Mouse (Mus musculus) NIH3T3 (cell line): Measurements from ENCODE around the gene Vps13c.

ENCODE experiments used
- DNase-seq: peaks from one replicate; pipeline ENCODE4 v3.0.0-alpha.2; 2012; ENCODE audit warnings: low read depth

The Vps13c gene

DNA sequence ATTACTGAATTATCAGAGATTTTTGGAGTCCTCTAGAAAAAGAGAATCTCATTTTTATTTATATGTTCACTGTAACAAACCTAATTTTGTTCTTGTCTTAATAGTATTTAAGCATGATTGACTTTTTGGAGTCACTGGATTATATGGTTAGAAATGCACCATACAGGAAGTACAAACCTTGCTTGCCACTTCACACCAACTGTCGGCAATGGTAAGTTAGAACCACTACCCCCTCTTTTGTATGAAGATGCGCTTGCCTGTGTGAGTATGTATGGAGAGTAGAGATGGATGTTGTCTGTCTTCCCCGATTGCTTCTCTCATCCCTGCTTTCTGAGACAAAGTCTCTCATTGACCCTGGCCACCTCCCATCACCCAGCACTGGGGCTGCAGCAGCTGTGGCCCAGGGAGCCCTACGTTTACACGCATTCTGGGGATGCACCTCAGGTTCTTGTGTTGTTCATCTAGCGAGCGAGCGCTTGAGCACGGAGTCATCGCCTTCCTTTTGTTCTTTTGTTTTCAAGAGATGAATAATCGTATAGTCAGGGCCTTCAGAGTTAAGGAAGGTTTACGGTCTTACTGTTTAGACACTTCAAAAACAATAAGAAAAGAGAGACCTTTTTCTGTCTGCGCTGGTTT lies 43.3 kb downstream of the Vps13c start:
- no peak for DNase-seq

- no peak for DNase-seq
Observed at GRCm38 (mm10) chr9:67884095-67884494, 43.9 kb downstream of the Vps13c start.

GRCm38 (mm10) chr9:67886981-67887720 lies 47.0 kb downstream of the Vps13c start:
- peak; percentile 21 for DNase-seq

DNA sequence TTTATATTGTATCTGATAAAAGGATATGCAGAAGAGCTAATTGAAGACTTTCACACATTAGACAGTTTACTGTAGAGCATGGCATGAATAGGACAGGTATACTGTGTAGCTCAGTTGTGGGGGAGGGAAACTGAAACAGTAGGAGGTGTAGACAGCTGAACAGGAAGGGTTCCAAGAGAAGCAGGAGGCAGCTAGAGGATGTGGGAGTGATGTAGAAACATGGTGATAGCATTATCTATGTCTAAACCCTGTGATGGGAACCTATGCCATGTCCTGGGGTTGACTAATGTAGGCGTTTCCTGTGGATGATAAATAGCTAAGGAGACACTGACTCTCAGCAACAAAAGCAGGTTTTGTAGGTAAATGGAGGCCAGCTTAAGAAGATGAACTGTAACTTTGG lies 53.3 kb downstream of the Vps13c start:
- DNase-seq, result no peak

DNA sequence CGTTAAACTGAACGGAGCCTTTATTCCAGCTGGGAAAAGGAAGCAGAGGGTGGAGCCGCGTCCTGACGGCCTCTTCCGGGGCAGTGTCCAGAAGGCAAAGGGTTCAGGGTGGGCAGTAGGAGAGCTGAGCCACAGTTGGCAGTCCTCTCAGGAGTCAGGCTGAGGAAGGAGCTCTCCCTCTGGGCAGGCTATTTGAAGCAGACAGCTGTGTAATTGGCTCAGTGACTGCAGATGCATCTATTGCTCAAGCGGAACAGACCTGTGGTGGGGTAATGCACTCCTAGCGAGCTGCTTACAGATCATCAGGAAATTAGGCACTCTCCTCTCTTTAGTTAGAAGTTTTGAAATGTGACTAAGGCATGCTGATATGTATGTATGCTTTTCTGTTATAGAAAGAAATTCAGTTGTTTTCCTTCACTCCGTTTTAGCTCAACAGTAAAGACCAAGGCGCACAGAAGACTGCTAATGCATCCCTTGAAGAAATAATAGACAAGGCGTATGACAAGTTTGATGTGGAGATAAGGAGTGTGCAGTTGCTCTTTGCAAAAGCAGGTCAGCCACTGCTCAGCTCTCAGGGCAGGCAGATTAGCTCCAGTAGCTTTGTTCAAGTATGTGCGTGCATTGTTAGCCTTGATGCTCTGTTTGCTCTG lies 56.6 kb downstream of the Vps13c start:
- DNase-seq, result no peak

- no peak for DNase-seq
Observed at GRCm38 (mm10) chr9:67900398-67900797, 60.2 kb downstream of the Vps13c start.

- DNase-seq, result no peak
Observed at GRCm38 (mm10) chr9:67904355-67904754, 64.2 kb downstream of the Vps13c start.

DNA sequence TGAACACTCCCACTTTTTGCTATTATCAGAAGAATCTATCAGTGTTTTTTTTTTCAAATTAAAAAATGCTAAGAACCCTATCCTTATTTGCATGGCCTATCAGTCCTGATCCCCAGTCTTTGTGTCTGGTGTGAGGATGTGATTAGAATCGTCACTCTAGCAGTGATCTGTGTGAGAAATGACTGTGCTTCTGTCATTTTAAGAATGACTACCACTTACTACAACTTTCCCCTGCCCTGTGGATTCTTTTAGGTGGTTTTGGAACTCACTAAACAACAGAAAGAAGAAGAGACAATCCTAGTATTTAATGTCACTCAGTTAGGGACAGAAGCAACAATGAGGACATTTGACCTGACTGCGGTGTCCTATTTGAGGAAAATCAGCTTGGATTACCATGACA lies 65.3 kb downstream of the Vps13c start:
- no peak for DNase-seq

DNA sequence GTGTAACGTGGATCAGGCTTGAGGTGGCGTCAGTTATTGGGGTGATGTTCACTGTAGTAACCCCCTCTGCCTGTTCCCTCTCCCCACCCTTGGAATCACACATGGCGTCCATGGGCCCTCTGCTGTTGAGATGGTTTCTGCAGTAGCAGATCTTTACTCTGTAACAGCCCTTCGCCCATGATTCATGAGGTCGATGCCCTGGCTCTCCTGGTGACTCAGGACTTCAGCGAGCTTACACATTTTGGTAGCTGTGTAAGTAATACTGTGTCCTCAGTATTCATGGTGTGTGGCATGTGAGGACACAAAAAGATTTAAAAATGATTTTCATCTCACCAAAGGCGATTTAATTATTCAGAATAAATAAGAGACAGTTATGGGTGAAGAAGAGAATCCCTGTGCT lies 74.5 kb downstream of the Vps13c start:
- no peak for DNase-seq

DNA sequence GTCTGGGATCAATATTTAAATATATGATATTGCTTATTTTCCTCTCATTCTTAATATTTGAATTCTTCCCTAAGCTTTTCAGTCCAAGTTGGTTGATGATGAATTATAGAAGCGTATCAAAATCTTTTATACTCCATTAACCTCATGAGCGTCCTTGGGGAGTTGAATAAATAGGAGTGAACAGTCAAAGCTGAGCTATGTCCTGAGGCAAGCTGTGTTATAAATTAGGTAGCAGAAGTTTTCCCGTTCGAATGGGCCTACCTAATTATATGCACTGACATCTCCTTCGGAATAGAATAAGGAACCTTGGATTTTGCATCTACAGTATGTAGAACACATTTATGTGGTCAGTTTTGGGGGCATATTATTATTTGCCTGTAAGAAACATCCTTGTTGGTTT lies 82.2 kb downstream of the Vps13c start:
- DNase-seq, result no peak

GRCm38 (mm10) chr9:67930629-67931028 lies 90.4 kb downstream of the Vps13c start:
- DNase-seq, result no peak

DNA sequence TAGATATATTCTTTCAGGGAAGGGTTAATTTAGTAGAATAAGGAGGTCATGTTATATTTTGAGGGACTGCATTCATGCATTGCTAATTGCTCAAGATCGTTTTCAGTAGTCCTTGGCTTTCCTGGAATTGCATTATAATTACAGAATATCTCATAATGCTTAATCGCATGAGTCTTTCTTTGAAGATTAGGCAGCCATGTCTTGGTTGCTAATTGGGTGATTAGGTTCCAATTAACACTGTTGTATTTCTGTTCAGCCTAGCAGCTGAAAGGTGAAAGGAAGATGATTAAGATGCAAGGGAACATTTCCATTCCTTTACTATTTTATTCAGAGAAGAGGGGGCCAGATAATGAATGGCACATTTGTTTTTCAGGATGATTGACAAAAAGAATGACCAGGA lies 97.1 kb downstream of the Vps13c start:
- no peak for DNase-seq

DNA sequence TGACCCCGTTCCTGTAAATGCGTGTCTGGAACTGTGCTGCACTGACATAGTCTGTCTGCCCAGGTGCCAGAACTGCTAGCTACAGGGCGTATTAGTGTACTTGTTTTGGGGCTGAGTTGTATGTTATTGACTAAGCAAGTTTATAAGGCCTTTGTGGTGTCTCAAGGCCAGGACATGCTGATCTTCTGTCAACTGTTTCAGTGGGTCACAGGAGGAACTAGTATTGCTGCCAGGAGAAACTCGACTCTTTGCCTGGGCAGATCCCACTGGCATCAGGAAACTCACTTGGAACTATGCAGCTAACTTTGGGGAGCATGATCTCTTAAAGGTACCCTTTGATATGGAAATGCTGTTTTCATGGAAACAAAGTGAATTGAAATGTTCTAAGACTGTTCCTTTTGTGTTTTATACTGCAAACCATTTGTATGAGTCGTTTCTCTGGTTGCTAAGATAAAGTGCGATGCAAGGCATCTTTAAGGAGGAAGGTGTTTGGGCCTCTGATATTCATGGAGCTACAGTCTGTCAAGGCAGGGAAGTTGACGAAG lies 115.3 kb downstream of the Vps13c start:
- no peak for DNase-seq

DNA sequence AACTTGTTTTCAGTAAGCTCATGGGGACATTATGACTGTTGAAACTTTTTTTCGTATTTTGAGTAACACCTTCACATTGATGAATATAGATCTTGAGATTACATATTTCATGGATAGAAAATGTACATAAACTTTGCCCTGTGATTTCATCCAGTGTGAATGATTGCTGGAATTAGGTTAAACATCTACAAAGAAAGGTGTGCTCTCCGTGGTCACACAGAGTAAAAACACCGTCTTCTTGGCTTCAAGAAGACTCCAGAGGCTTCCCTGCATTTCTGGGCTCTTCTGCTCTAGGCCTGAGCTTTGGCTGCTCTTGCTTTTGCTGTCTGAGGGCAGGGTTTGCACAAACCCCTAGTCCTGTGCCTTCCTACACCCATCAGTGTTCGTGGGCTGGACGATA lies 121.8 kb downstream of the Vps13c start:
- DNase-seq, result no peak

GRCm38 (mm10) chr9:67965889-67966288 lies 125.7 kb downstream of the Vps13c start:
- DNase-seq, result no peak

DNA sequence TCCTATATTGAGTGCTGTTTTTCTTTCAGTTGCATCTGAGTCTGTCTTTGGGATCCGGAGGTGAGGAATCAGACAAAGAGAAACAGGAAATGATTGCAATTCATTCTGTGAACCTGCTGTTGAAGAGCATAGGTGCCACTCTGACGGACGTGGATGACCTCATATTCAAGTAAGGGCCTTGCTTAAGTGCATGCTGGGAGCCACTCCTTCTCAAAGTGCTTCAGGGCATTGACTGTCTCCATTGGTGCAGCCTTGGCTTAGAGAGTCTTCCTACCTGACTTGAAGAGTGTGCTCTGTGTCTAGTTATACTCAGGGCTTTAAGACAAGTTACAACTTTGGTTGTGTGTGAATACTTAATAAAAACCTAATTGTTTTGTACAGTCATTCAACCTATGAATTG lies 126.8 kb downstream of the Vps13c start:
- no peak for DNase-seq

- peak; percentile 74 for DNase-seq
Observed at GRCm38 (mm10) chr9:67973451-67973850, 133.3 kb downstream of the Vps13c start.

GRCm38 (mm10) chr9:67975491-67975890 lies 135.3 kb downstream of the Vps13c start:
- DNase-seq, result peak; percentile 5

- DNase-seq, result no peak
Observed at GRCm38 (mm10) chr9:68006566-68006965, 166.4 kb downstream of the Vps13c start.

DNA sequence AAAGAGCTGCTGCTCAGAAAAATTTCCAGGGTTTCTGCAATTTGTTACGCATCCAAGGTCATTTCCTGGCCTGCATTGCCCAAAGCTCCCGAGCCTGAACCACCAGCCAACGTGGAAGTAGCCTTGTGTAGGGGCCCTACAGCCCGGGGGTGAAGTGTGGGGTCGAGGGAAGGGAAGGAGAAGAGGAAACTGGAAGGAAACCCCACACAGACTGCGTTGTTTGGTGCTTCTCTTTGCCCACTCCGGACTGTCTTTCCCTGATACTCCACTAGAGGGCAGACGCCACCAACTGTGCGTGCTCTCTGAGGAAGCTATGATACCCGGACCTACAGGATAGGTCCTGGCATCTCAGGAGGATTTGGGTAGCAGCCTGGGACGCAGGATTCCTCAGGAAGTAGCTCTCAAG lies 174.8 kb downstream of the Vps13c start:
- peak; percentile 80 for DNase-seq

DNA sequence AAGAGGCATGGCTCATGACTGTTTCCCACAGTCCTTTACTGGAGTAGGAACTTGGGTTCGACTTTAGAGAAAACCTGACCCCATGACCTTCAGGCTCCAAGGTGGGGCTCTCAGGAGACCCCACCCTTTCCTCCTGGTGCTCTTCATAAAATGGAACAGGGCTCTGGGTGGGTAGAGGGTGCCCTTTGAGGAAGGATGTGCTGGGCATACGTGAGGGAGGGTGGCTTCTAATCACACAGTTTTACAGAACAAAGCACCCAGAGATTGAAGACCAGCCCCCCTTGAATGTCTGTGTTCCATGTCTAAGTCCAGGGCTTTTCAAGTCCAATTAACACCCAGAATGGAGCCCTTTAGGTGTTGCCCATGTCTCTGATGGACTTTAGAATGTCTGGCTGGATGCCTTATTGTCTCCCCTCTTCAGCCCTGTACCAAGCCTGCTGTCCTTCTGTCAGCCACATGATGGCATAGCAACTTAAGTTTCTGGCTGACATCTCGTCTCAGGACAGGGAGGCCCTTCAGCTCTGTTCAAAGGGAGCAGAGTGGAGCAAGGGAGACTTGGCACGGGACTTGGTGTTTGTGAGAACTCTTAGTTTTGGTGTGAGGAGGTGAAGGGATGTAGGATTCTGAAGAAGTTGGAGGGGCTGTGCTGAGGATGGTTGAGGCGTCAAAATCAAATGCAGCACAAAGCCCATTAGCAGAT lies 176.2 kb downstream of the Vps13c start:
- DNase-seq, result peak; percentile 44

DNA sequence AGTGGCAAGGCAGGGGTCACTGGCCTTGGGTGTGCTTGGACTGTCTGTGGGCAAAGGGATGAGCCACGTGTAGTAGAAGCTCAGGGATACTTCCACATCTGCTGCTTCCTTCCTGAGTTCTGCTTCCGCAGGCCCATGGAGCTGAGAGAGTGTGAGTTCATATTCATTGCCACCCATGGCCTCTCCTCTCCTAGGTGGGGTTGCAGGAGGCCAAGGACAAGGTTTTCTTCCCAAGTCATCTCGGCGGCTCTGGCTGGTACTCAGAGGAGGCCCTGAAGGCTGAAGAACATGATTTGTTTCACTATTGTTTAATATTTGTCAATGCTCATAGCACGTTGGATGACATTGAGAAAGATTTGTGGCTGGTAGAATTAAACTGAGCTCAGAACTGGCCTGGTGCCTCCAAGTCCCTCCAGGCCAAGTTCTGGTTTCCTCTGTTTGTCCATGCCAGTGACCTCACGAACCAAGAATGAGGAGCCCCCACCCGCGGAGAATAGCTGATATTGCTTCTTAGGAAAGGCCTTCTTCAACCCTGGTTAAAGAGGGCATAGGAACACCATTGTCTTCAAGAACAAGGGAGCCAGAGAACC lies 180.7 kb downstream of the Vps13c start:
- no peak for DNase-seq
